Mouse (Mus musculus) induced T-regulatory cell, adult 2 months (primary cell): Measurements from ENCODE around the gene Pi4kb.
"Not testable (repeated sequence)": the region's sequence is repeated elsewhere in the genome, so short reads cannot be mapped to it uniquely, and the experiment has no call there.

Experiments used
- DNase-seq: peaks from one replicate; pipeline ENCODE4 v3.0.0-alpha.2; 2012; ENCODE audit warnings: low read depth

Pi4kb gene

GRCm38 (mm10) chr3:95015337-95015872, 40.9 kb downstream of the Pi4kb start, which contains the start of gene Zfp687:
TSS of gene Zfp687 (minus strand) at chr3:95015448.
- DNase-seq, result peak; percentile 100

GRCm38 (mm10) chr3:95015891-95016531, 41.5 kb downstream of the Pi4kb start:
- DNase-seq, result peak; percentile 96

- no peak for DNase-seq
Measured at GRCm38 (mm10) chr3:95016532-95017056, 42.1 kb downstream of the Pi4kb start.

GRCm38 (mm10) chr3:95018741-95019140, 44.2 kb downstream of the Pi4kb start:
- DNase-seq, result peak; percentile 75

- not testable (repeated sequence) for DNase-seq
Measured at GRCm38 (mm10) chr3:95020956-95021355, 46.4 kb downstream of the Pi4kb start.

GRCm38 (mm10) chr3:95024551-95024950, 50.0 kb downstream of the Pi4kb start:
- no peak for DNase-seq

- DNase-seq, result no peak
Measured at GRCm38 (mm10) chr3:95025202-95025601, 50.7 kb downstream of the Pi4kb start.

GRCm38 (mm10) chr3:95027057-95027645, 52.6 kb downstream of the Pi4kb start:
- no peak for DNase-seq

GRCm38 (mm10) chr3:95027701-95028100, 53.2 kb downstream of the Pi4kb start:
- peak; percentile 65 for DNase-seq

- peak; percentile 74 for DNase-seq
Measured at GRCm38 (mm10) chr3:95028603-95029002, 54.1 kb downstream of the Pi4kb start.

GRCm38 (mm10) chr3:95029291-95029827, 54.8 kb downstream of the Pi4kb start:
- DNase-seq, result not testable (repeated sequence)

GRCm38 (mm10) chr3:95029953-95030352, 55.4 kb downstream of the Pi4kb start:
- DNase-seq, result peak; percentile 64

- DNase-seq, result no peak
Measured at GRCm38 (mm10) chr3:95041625-95042024, 67.1 kb downstream of the Pi4kb start.

GRCm38 (mm10) chr3:95042166-95042837, 67.8 kb downstream of the Pi4kb start, which contains the start of gene Psmd4:
TSS of gene Psmd4 (minus strand) at chr3:95042614.
- DNase-seq, result peak; percentile 98

- DNase-seq, result peak; percentile 78
Measured at GRCm38 (mm10) chr3:95042838-95043229, 68.3 kb downstream of the Pi4kb start.

GRCm38 (mm10) chr3:95043251-95043650, 68.7 kb downstream of the Pi4kb start:
- DNase-seq, result no peak

GRCm38 (mm10) chr3:95046462-95047057, 72.0 kb downstream of the Pi4kb start:
- no peak for DNase-seq

- no peak for DNase-seq
Measured at GRCm38 (mm10) chr3:95047914-95048313, 73.4 kb downstream of the Pi4kb start.

- DNase-seq, result peak; percentile 86
Measured at GRCm38 (mm10) chr3:95052959-95053358, 78.4 kb downstream of the Pi4kb start.

GRCm38 (mm10) chr3:95053701-95054100, 79.2 kb downstream of the Pi4kb start:
- peak; percentile 81 for DNase-seq

- DNase-seq, result no peak
Measured at GRCm38 (mm10) chr3:95054481-95055260, 80.1 kb downstream of the Pi4kb start.
